Mouse (Mus musculus) induced T-regulatory cell, adult 2 months (primary cell): ENCODE data around the gene Ost4.
"Not testable (repeated sequence)": the region's sequence is repeated elsewhere in the genome, so short reads cannot be mapped to it uniquely, and the experiment has no call there.

ENCODE experiments used
- DNase-seq: peaks from one replicate; pipeline ENCODE4 v3.0.0-alpha.2; 2012; ENCODE audit warnings: low read depth

Gene Ost4

GRCm38 (mm10) chr5:30889088-30889754 lies 18.4 kb downstream of the Ost4 start:
- DNase-seq = no peak

- DNase-seq = peak; percentile 95
Measured at GRCm38 (mm10) chr5:30888337-30889087, 19.1 kb downstream of the Ost4 start, which contains the start of gene Agbl5. Agbl5 (plus strand) TSS chr5:30888694.

- DNase-seq = peak; percentile 96
Measured at GRCm38 (mm10) chr5:30887858-30888336, 19.7 kb downstream of the Ost4 start.

- peak; percentile 93 for DNase-seq
Measured at GRCm38 (mm10) chr5:30887331-30887761, 20.2 kb downstream of the Ost4 start.

GRCm38 (mm10) chr5:30886731-30887130 lies 20.9 kb downstream of the Ost4 start:
- DNase-seq = no peak

- DNase-seq = no peak
Measured at GRCm38 (mm10) chr5:30886209-30886608, 21.4 kb downstream of the Ost4 start.

- DNase-seq = not testable (repeated sequence)
Measured at GRCm38 (mm10) chr5:30881839-30882238, 25.7 kb downstream of the Ost4 start.

GRCm38 (mm10) chr5:30879347-30879943 lies 28.1 kb downstream of the Ost4 start:
- DNase-seq = no peak

GRCm38 (mm10) chr5:30878616-30879015 lies 29.0 kb downstream of the Ost4 start:
- DNase-seq = no peak

GRCm38 (mm10) chr5:30874365-30874764 lies 33.2 kb downstream of the Ost4 start:
- no peak for DNase-seq

- DNase-seq = no peak
Measured at GRCm38 (mm10) chr5:30872574-30872973, 35.0 kb downstream of the Ost4 start.

GRCm38 (mm10) chr5:30870131-30870406 lies 37.5 kb downstream of the Ost4 start:
- no peak for DNase-seq

- peak; percentile 91 for DNase-seq
Measured at GRCm38 (mm10) chr5:30869405-30870130, 38.0 kb downstream of the Ost4 start.

- DNase-seq = no peak
Measured at GRCm38 (mm10) chr5:30868981-30869380, 38.6 kb downstream of the Ost4 start.

- no peak for DNase-seq
Measured at GRCm38 (mm10) chr5:30867712-30868111, 39.9 kb downstream of the Ost4 start, which contains the start of gene Tmem214. Tmem214 (plus strand) TSS chr5:30868012.

GRCm38 (mm10) chr5:30866871-30867270 lies 40.7 kb downstream of the Ost4 start:
- DNase-seq = no peak

- no peak for DNase-seq
Measured at GRCm38 (mm10) chr5:30864322-30864721, 43.3 kb downstream of the Ost4 start.

- no peak for DNase-seq
Measured at GRCm38 (mm10) chr5:30863852-30864251, 43.7 kb downstream of the Ost4 start.

- peak; percentile 14 for DNase-seq
Measured at GRCm38 (mm10) chr5:30856124-30856523, 51.5 kb downstream of the Ost4 start.
